Mouse (Mus musculus) heart, adult 11 months (tissue): ENCODE measurements at regions not wholly inside any gene's neighbourhood (a gene's known extent, or its start where the extent isn't known, plus 50 kb on each side); places are given as distances from the start of the nearest gene placed in this dataset.
A peak's percentile ranks its signal among the peaks of the same experiment; 100 is the strongest.

ENCODE experiments used
- DNase-seq: peaks from one replicate; pipeline ENCODE4 v3.0.0; 2022

DNA sequence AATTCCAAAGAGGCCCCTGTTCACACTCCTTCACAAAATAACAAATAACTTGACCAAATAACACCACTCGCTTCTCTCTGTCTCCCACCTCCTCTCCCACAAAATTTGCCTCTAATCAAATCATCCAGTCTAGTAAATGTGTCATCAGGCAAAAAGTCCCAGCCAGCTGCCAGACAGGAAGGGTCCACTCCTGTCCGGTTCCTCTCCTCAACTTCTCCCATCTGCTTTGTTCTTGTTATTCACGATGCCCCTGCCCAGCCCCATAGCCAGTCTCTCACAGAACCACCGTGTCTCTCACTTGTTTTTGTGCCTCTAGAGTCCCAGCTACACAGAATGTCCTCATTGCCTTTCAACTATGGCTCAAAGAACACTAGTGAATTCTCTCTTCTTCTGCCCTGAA lies 53.8 kb downstream of the Ch25h start:
- DNase-seq: peak; percentile 91

DNA sequence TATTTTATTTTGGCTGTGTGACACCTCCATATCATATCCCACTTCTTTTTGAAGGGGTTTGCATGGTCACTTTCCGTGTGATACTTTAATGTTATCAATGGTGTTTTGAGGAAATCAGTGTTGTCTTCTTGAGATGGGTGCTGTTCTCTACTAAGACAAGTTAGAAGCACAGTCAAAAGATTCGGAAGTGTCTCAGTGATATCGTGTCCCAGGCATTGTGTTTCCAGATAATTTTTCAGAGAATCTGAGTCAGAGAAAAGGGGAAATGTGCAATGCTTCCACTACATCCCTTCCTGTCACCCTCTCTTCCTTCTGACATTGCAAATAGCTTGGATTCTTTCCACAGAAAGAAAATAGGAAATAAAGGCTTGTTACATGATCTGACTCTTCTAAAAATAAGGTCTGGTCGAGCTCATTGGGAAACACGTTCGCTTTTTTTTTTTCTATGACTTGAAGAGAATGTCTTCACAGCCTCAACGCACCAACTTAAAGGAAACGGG lies 54.6 kb downstream of the Ch25h start:
- DNase-seq: no peak

DNA sequence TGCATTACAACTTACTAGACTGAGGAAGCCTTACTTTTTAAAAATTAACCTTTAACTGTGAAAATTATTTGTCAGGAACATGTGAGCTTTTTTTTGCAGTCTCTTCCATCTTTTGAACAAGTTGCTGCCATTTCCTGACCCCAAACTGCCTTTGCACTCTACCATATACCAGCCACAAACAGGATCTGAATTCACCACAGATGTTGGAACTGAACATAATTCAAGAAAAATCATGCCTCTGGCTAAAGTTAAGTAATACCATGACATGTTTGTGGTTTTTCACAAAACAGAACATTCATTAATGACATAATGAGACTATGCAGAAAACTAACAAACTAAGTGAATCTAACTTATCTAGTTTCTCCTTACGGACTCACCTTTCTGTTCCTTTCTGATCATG lies 67.8 kb downstream of the Ch25h start:
- no peak for DNase-seq

DNA sequence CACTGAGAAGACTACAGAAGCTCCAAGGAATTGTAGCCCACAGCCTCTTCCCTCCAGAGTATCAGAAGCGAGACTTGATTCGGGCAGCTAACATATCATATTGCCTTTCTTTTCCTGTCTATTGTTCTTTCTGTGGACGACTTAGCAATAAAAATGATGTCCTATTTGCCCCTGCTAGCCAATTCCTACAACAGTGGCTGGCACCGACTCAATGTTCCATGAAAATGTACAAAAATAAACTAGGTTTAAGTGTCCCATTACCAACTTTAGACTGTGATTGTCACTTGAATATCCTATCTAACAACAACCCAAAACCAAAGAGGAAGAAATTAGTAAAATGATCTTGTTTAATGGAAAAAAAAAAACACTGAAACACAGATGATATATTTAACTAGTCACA lies 68.3 kb downstream of the Ch25h start:
- DNase-seq: no peak

DNA sequence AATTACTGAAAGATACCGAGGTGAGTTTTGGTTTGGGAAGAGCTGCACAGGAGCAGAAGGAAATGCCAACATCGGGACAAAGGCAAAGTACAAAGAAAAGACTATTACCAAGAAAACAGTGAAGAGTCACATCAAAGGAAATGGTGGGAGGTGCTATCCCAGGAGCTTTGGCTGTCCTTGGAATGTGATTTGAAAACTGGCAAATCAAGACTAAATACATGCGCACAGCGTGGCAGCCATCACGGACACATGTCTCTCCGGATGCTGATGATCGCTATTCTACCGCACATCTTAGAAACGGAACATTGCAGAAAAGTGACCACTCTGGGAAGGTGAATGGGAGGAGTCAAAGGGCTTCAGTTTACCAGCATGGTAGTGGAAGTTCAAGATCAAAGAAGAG lies 78.7 kb downstream of the Ch25h start:
- DNase-seq: peak; percentile 91

DNA sequence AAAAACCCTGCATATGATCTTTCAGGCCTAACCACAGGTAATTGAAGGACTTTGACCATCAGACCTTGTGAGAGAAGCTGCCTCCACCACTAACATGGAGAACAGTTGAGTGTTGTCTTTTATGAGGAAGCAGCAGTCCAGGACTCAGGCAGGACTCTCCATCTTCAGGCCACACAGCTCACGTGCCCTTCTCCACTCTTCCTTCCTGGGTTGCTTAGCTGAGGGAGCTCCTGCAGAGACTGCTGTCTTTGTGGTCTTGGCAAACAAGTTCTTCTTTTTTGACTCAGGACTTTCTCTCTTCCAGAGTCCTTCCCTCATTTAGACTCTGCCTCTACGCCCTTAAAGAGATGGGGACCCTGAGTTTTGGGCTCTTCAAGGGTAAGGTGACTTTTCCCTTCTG lies 85.0 kb downstream of the Ch25h start:
- peak; percentile 96 for DNase-seq

DNA sequence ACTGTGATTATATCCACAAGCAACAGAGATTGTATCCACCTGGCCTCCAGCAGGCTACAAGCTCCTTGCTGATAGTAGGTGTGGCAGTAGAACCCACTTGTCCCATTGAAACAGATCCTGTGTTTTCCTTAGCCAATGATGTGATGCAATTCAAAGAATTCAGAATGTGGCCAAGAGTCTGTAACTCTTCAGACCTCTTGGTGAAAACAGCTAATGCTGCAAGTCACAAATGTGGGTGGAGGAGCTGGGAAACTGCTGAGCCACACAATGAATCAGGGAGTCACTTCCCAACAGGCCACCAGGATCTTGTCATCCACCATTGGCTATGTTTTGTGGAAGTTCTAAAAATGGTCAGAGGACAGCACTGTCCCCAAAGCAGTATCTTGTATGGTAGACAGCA lies 92.1 kb downstream of the Fas start:
- DNase-seq: peak; percentile 95
